Mouse (Mus musculus) thymus, adult 18-20 months (tissue): ENCODE data around the gene Exoc5.
"Not testable (repeated sequence)": the region's sequence is repeated elsewhere in the genome, so short reads cannot be mapped to it uniquely, and the experiment has no call there.

Source experiments
- DNase-seq, 2 experiments: peaks; one replicate each; pipeline ENCODE4 v3.0.0; 2022; ENCODE audit warnings: mixed read lengths in 2 of 2

Exoc5 gene

GRCm38 (mm10) chr14:49066274-49066823, at the start of gene Exoc5:
Gene Exoc5, minus strand, starts transcription at chr14:49066653.
- DNase-seq, result peak; percentile 87 to 88

- not testable (repeated sequence) for DNase-seq
Measured at GRCm38 (mm10) chr14:49091755-49092154, 25.3 kb upstream of the Exoc5 start.

GRCm38 (mm10) chr14:49091277-49091676, 24.8 kb upstream of the Exoc5 start:
- DNase-seq, result no peak

- no peak for DNase-seq
Measured at GRCm38 (mm10) chr14:49090102-49090501, 23.6 kb upstream of the Exoc5 start.

- no peak for DNase-seq
Measured at GRCm38 (mm10) chr14:49089461-49090058, 23.1 kb upstream of the Exoc5 start.

- no peak for DNase-seq
Measured at GRCm38 (mm10) chr14:49088155-49089048, 21.9 kb upstream of the Exoc5 start.

- DNase-seq, result no peak
Measured at GRCm38 (mm10) chr14:49086522-49086921, 20.1 kb upstream of the Exoc5 start.

- DNase-seq, result no peak
Measured at GRCm38 (mm10) chr14:49078820-49079219, 12.4 kb upstream of the Exoc5 start.

GRCm38 (mm10) chr14:49074361-49074760, 7.9 kb upstream of the Exoc5 start:
- DNase-seq, result no peak

- no peak for DNase-seq
Measured at GRCm38 (mm10) chr14:49073896-49074295, 7.4 kb upstream of the Exoc5 start.

GRCm38 (mm10) chr14:49072837-49073236, 6.4 kb upstream of the Exoc5 start:
- DNase-seq, result no peak

- DNase-seq, result peak; percentile 49 to 52
Measured at GRCm38 (mm10) chr14:49065529-49066273, 752 bp downstream of the Exoc5 start, which contains the start of gene Ap5m1. Gene Ap5m1, plus strand, starts transcription at chr14:49066097.

GRCm38 (mm10) chr14:49063838-49064237, 2.6 kb downstream of the Exoc5 start:
- DNase-seq, result no peak

- no peak for DNase-seq
Measured at GRCm38 (mm10) chr14:49049492-49049891, 17.0 kb downstream of the Exoc5 start.

- DNase-seq, result no peak
Measured at GRCm38 (mm10) chr14:49045610-49046009, 20.8 kb downstream of the Exoc5 start.

GRCm38 (mm10) chr14:49028991-49029390, 37.5 kb downstream of the Exoc5 start:
- no peak for DNase-seq

- DNase-seq, result no peak
Measured at GRCm38 (mm10) chr14:49027779-49028368, 38.6 kb downstream of the Exoc5 start.

- no peak for DNase-seq
Measured at GRCm38 (mm10) chr14:49027040-49027778, 39.2 kb downstream of the Exoc5 start.

GRCm38 (mm10) chr14:49019765-49020164, 46.7 kb downstream of the Exoc5 start:
- no peak for DNase-seq

- DNase-seq, result no peak
Measured at GRCm38 (mm10) chr14:49008399-49009189, 57.9 kb downstream of the Exoc5 start.

- DNase-seq, result no peak
Measured at GRCm38 (mm10) chr14:49007979-49008378, 58.5 kb downstream of the Exoc5 start.
